Mouse (Mus musculus) myocyte (in vitro differentiated cells): ENCODE measurements around the gene Rraga.

ENCODE experiments used
- MYOD1 ChIP-seq, 3 experiments: IDR thresholded peaks; one replicate each; pipeline ENCODE4 v1.6.1; 2011; ENCODE audit warnings: control low read depth in 2 of 3, low read depth in 2 of 3, mild to moderate bottlenecking in 2 of 3, moderate library complexity in 1 of 3; ENCODE audit not compliant: insufficient read length in 2 of 3, control insufficient read depth in 1 of 3
- POLR2A ChIP-seq: IDR thresholded peaks from one replicate; pipeline ENCODE4 v1.6.1; 2011; ENCODE audit warnings: low read depth, mild to moderate bottlenecking, control low read depth, moderate library complexity; ENCODE audit not compliant: insufficient read length

GRCm38 (mm10) chr4:86529161-86529560, 46.3 kb upstream of the Rraga start:
- TF ChIP-seq MYOD1 (IDR thresholded peaks at IDR 0.05; ENCODE audit: control insufficient read depth in 1 of 3, insufficient read length in 2 of 3, low read depth in 2 of 3) (no peak), POLR2A (no peak)
